Mouse (Mus musculus) kidney, postnatal 0 days (tissue): ENCODE results near the gene Ankrd60. TPM values are rescaled to one million over a fixed set of nuclear protein-coding genes. Genes with fewer than 3 reads are reported as not detected.

ENCODE experiments used
- ATAC-seq: fragments of 200-750 bp; cut with Nextera tagmentation; replicated peaks from 2 replicates; pipeline ENCODE4 v1.8.0; 2017; ENCODE audit warnings: low read depth, moderate number of reproducible peaks, moderate TSS enrichment, moderate library complexity; ENCODE audit not compliant: low FRiP score
- DNase-seq: peaks from one replicate; pipeline ENCODE4 v3.0.0-alpha.2; 2016; ENCODE audit warnings: low spot score
- H3K27ac ChIP-seq: fragments of 300-500 bp; sonication (generic); 2 replicates; pipeline ENCODE4 v1.5.1; 2014; ENCODE audit warnings: mild to moderate bottlenecking
- H3K27me3 ChIP-seq: fragments of 300-500 bp; sonication (generic); 2 replicates; pipeline ENCODE4 v1.6.1; 2014; ENCODE audit warnings: low read length, mixed read lengths; ENCODE audit not compliant: insufficient read depth
- H3K36me3 ChIP-seq: fragments of 300-500 bp; sonication (generic); 2 replicates; pipeline ENCODE4 v1.6.1; 2014; ENCODE audit warnings: low read length, mixed read lengths; ENCODE audit not compliant: insufficient read depth
- H3K4me1 ChIP-seq: fragments of 300-500 bp; sonication (generic); replicated peaks from 2 replicates; pipeline ENCODE4 v1.6.1; 2014; ENCODE audit warnings: antibody characterized with exemption, low read length, mixed read lengths; ENCODE audit not compliant: insufficient read depth
- H3K4me2 ChIP-seq: fragments of 300-500 bp; sonication (generic); 2 replicates; pipeline ENCODE4 v1.6.1; 2014; ENCODE audit warnings: mild to moderate bottlenecking, low read length, moderate library complexity, mixed read lengths
- H3K4me3 ChIP-seq: fragments of 300-500 bp; sonication (generic); replicated peaks from 2 replicates; pipeline ENCODE4 v1.5.1; 2014; ENCODE audit warnings: low read depth, low read length
- H3K9ac ChIP-seq: fragments of 300-500 bp; sonication (generic); 2 replicates; pipeline ENCODE4 v1.6.1; 2014; ENCODE audit warnings: low read depth, low read length
- H3K9me3 ChIP-seq: fragments of 300-500 bp; sonication (generic); replicated peaks from 2 replicates; pipeline ENCODE4 v1.6.1; 2016; ENCODE audit warnings: low read length, inconsistent platforms, mixed read lengths
- CTCF ChIP-seq: IDR thresholded peaks from 2 replicates; pipeline ENCODE4 v1.5.1; 2016; ENCODE audit warnings: antibody characterized with exemption, low read depth, mild to moderate bottlenecking, moderate library complexity
- WGBS: fragments of 180-500 bp; shearing (Covaris S2); extraction: QIAGEN DNeasy Blood & Tissue Kit; methylation state at CpG from one replicate; pipeline ENCODE4 v1.1.7; 2014; 5-methylcytosine and 5-hydroxymethylcytosine counted together
- polyA plus RNA-seq: library from polyadenylated mRNA; unstranded; fragments of >200 nt; fragmentation: Nextera tagmentation; extraction: Ambion mirVana; gene quantifications from 2 replicates; pipeline ENCODE4 v1.2.1, GENCODE M21; 2015

Ankrd60 gene
- polyA plus RNA-seq, 1 experiment from 2014 or later = not detected

GRCm38 (mm10) chr2:173549236-173549635 lies 28.9 kb downstream of the Ankrd60 start:
- Histone ChIP-seq H3K27me3 (no peaks in the 10 kb centered on the region), H3K9me3 (no peaks in the 10 kb centered on the region), H3K36me3 (no peaks in the 10 kb centered on the region), H3K4me2 (no peak overlapping the region), H3K4me1 (no peaks in the 10 kb centered on the region), H3K9ac (no peak overlapping the region), H3K27ac (no peak overlapping the region), H3K4me3 (no peak overlapping the region)
- 71% methylated on average over 10 of the region's 10 CpGs for WGBS
- DNase-seq = peak; percentile 71
- no peak for TF ChIP-seq CTCF
- ATAC-seq = no peak

GRCm38 (mm10) chr2:173545992-173546703 lies 32.0 kb downstream of the Ankrd60 start:
- H3K4me1 ChIP-seq = no peaks in the 10 kb centered on the region
- no peaks in the 10 kb centered on the region for H3K27me3 ChIP-seq
- H3K4me3 ChIP-seq = no peak overlapping the region
- no peaks in the 10 kb centered on the region for H3K9me3 ChIP-seq
- H3K9ac ChIP-seq = no peak overlapping the region
- peak; percentile 89 for TF ChIP-seq CTCF
- H3K36me3 ChIP-seq = no peaks in the 10 kb centered on the region
- no peak overlapping the region for H3K27ac ChIP-seq
- peak; percentile 58; the same call in 1 of the 2 replicates for ATAC-seq
- DNase-seq = peak; percentile 85
- H3K4me2 ChIP-seq = no peak overlapping the region
- 43% methylated on average over 15 of the region's 15 CpGs for WGBS

GRCm38 (mm10) chr2:173542716-173543115 lies 35.4 kb downstream of the Ankrd60 start:
- ATAC-seq (no peak), DNase-seq (no peak)
- H3K4me3 ChIP-seq = no peak overlapping the region
- no peak for TF ChIP-seq CTCF
- H3K4me2 ChIP-seq = no peak overlapping the region
- H3K27ac ChIP-seq = no peak overlapping the region
- H3K9me3 ChIP-seq = no peaks in the 10 kb centered on the region
- no peaks in the 10 kb centered on the region for H3K27me3 ChIP-seq
- no peaks in the 10 kb centered on the region for H3K36me3 ChIP-seq
- H3K4me1 ChIP-seq = no peaks in the 10 kb centered on the region
- H3K9ac ChIP-seq = no peak overlapping the region
- 87% methylated on average over 4 of the region's 4 CpGs for WGBS

DNA sequence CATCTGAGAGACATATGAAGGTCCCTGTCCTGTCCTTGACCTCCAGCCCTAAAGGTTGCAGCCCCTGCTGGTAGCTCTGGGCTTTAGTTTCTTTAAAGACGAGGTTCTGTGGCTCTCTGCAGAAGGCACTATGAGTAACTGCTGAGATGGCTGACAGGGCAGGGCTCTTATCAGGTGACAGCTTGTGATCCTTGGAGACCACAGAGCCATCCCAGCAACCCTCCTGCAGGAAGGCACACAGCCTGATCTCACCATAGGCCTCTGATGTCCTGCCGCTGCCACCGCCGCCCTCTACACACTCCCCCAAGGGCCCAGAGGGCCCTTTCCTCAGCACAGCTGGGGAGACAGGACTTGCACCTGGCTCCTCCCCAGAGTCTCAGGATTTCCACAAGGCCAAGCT lies 36.4 kb downstream of the Ankrd60 start:
- no peaks in the 10 kb centered on the region for H3K4me1 ChIP-seq
- no peak for DNase-seq
- H3K27ac ChIP-seq = no peak overlapping the region
- TF ChIP-seq CTCF = no peak
- WGBS = 75% methylated on average over 4 of the region's 4 CpGs
- no peak for ATAC-seq
- no peaks in the 10 kb centered on the region for H3K27me3 ChIP-seq
- H3K4me3 ChIP-seq = no peak overlapping the region
- H3K36me3 ChIP-seq = no peaks in the 10 kb centered on the region
- no peak overlapping the region for H3K9ac ChIP-seq
- no peaks in the 10 kb centered on the region for H3K9me3 ChIP-seq
- H3K4me2 ChIP-seq = no peak overlapping the region

DNA sequence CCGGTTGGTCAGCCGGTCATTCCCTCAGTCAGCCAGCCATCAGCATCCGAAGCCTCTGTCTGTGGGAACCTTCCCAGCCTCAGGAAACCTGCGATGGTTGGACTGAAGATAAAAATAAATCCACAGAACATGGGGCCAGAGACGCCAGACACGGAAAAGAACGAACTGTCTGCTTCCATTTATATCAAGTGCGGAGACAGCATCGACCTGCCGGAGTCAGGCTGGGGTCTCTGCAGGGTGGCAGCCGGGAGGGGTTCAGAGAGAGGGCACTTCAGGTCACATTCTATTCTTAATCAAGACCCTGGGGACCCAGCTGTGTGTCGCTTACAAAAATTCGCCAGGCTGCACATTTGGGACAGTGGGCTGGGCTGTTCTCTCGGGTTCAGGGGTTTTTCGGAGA lies 38.4 kb downstream of the Ankrd60 start:
- TF ChIP-seq CTCF = no peak
- 64% methylated on average over 15 of the region's 15 CpGs for WGBS
- DNase-seq (no peak), ATAC-seq (no peak)
- no peaks in the 10 kb centered on the region for H3K36me3 ChIP-seq
- H3K9me3 ChIP-seq = no peaks in the 10 kb centered on the region
- H3K4me1 ChIP-seq = no peaks in the 10 kb centered on the region; the same call in 1 of the 2 replicates
- no peaks in the 10 kb centered on the region for H3K27me3 ChIP-seq
- no peak overlapping the region for H3K9ac ChIP-seq
- H3K4me3 ChIP-seq = no peak overlapping the region
- H3K4me2 ChIP-seq = no peak overlapping the region
- no peak overlapping the region for H3K27ac ChIP-seq

DNA sequence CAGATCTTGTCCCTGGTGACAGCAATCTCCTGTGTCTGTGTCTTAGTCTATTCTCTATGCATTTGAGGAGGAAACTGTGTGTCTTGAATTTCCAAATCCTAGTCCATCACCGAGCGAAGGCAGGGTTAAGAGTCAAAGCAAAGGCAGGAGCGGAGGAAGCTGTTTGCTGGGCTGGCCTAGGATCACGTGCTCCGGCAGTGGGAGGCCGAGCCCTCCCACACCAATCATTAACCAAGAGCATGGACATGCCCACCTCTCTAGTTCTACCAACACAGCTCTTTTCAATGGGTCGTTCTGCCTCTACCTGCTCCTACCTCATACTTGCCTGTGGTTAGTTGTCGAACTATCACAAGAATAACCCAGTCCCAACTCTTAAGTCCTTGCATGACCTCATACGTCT lies 42.3 kb downstream of the Ankrd60 start:
- no peak for TF ChIP-seq CTCF
- H3K4me2 ChIP-seq = peak overlapping the region; percentile 28; the same call in 1 of the 2 replicates
- DNase-seq = peak; percentile 47
- no peaks in the 10 kb centered on the region; the same call in 1 of the 2 replicates for H3K4me1 ChIP-seq
- H3K9me3 ChIP-seq = no peaks in the 10 kb centered on the region
- H3K36me3 ChIP-seq = no peaks in the 10 kb centered on the region
- H3K9ac ChIP-seq = no peak overlapping the region
- H3K27me3 ChIP-seq = no peaks in the 10 kb centered on the region
- 54% methylated on average over 9 of the region's 9 CpGs for WGBS
- H3K27ac ChIP-seq = no peak overlapping the region
- no peak overlapping the region for H3K4me3 ChIP-seq
- ATAC-seq = peak; percentile 34; the same call in 1 of the 2 replicates

- Histone ChIP-seq H3K27ac (no peak overlapping the region), H3K4me2 (peak overlapping the region; percentile 28; the same call in 1 of the 2 replicates), H3K9me3 (no peaks in the 10 kb centered on the region), H3K4me3 (no peak overlapping the region), H3K4me1 (no peaks in the 10 kb centered on the region; the same call in 1 of the 2 replicates), H3K36me3 (no peaks in the 10 kb centered on the region), H3K27me3 (no peaks in the 10 kb centered on the region), H3K9ac (no peak overlapping the region)
- ATAC-seq (peak; percentile 27; the same call in 1 of the 2 replicates), DNase-seq (no peak)
- no peak for TF ChIP-seq CTCF
- WGBS = 70% methylated on average over 18 of the region's 18 CpGs
These were observed 42.8 kb downstream of the Ankrd60 start for GRCm38 (mm10) chr2:173535390-173535789.
